Mouse (Mus musculus): ENCODE measurements around the gene Misp.

- TF ChIP-seq CTCF (IDR thresholded peaks at IDR 0.05; ENCODE audit: borderline replicate concordance, extremely low read depth, insufficient read depth, insufficient read length) (no peak), POLR2A (IDR thresholded peaks at IDR 0.05; ENCODE audit: borderline replicate concordance, extremely low read depth, insufficient read depth, insufficient read length, poor library complexity, severe bottlenecking) (no peak)
Measured at GRCm38 (mm10) chr10:79805636-79806035, 15.2 kb upstream of the Misp start.

All from brain, embryonic 14.5 days (tissue).